Mouse (Mus musculus) kidney, adult 11 months (tissue): ENCODE data around the gene Nfkbiz.
"Not testable (repeated sequence)": the region's sequence is repeated elsewhere in the genome, so short reads cannot be mapped to it uniquely, and the experiment has no call there.

ENCODE experiments used
- DNase-seq: peaks from one replicate; pipeline ENCODE4 v3.0.0; 2022

Nfkbiz gene

DNA sequence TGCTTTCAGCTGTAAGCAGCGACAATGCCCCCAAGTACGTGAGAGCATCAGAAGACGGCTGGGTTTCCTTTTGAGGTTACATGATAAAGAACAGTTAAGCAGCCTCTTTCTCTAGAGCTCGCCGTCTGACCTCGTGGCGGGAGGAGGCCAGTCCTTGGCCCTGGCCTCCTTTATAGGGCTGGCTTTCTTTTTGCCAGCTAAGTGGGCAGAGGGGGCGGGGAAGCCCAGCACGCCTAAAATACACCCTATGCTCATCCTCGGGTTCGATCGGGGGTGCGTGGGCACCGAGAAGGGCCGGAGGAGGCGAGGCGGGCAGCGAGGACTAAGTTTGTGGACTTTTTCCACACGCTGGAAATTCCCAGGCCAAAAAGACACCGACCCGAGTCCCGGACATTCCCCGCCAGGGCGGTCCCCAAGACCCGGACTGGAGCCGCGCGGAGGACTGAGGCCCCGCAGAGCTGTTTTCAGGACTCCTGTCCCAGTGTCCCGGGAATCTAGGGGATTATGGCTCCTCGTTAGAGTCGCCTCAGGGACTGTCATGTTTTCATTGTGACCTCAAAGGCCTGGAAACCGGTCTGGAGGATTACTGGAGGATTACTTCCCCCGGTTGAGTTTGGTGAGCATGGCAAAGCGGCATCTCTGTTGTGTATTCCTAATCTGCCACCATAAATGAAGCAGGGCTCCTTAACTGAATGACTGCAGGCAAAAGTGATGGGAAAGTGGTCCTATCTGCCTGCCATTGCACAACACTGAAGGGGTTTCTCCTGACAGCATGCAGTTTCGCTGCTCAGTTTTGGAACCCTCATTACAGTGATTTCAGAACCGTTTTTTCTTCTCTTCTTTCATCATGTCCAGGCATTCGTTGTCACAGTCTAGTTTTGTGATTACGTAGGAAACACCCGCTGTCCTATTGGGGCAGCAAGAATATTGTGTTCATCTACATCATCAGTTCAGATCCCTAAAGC is at the start of gene Nfkbiz:
Nfkbiz (minus strand) TSS at position 390 of the 965 bp plus-strand sequence.
- DNase-seq, result peak; percentile 84

DNA sequence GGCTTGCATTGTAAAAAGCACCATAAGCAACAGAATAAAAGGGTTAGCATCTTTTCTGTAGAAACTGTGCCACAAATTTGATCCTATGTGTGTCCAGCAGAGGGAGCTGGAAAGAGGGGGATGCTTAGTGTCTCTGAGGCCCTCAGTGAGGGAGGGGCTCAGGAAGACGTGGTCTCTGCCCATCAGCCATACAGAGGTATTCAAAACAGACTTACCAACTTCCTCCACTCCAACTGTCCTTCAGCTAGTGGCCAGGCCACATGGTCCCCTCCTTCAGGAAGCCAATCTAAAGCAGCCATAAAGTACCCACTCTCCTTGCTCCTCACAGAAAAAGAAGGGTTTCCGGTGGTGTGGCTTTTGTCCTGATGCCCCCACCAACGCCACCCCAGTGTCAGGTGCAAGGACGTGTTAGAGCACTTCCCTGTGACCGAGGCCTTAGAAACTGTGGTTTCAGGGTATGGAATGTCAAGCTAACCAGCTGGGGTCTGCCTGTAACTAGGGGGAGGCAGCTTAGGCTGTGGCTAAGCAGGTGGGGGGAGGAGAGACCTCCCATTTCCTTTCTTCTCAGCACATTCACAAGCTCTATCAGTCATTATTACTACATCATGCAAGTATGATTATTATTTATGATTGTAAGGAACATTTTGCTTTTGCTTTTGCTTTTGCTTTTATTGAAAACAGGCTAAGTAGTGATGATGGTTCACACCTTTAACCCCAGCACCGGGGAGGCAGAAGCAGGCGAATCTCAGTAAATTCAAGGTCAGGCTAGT is 49.3 kb upstream of the Nfkbiz start:
- DNase-seq, result no peak

DNA sequence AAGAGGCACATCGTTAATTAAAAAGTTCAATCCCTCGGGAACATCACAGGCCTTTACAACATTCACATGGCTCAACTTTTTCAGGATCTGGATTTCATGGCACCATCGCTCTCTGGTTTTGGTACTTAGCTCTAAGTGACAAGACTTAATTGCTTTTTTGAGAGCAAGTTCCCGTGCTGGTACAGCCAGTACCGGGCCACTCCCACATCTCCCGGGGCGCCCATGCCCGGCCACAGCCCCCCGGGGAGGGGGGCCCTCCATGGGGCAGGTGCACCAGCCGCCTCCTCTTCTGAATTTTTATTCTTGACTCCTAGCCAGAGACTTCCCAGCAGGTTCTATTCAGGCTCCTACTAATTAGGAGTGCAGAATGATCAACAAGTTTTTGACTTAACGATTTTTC is 45.5 kb upstream of the Nfkbiz start:
- DNase-seq, result no peak

DNA sequence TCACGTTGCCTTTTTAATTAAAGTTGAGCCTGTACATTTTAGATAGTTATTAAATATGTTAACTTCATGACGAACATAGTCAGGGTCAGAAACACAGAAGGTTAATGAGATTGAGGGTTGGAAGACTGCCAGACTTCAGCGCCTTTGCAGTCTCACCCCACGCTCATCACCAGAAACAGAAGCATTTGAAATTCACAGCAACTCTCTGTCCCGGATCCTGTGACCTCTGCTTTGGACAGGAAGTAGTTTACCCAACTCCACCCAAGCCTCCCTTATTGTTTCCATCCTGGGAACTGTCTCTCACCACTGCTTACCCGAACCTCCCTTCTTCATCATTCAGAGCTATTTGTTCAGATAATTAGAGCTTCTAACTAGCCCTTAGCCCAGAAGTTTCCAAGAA is 37.3 kb upstream of the Nfkbiz start:
- DNase-seq, result no peak

DNA sequence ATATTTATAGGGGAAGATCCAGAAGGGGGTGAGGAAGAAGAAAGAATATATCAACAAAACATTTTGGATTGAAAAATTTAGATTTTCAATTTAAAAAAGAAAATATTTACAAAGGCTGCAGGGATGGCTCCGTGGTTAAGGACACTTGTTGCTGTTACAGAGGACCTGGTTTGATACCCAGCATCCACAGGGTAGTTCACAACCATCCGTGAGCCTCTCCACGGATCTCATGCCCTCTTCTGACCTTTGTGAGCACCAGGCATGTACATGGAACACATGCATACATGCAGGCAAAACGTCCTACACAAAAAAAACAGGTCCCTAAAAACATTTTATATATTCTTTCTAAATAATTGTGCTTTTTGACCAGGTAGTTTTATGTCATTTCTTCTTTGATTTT is 25.1 kb upstream of the Nfkbiz start:
- DNase-seq, result no peak

DNA sequence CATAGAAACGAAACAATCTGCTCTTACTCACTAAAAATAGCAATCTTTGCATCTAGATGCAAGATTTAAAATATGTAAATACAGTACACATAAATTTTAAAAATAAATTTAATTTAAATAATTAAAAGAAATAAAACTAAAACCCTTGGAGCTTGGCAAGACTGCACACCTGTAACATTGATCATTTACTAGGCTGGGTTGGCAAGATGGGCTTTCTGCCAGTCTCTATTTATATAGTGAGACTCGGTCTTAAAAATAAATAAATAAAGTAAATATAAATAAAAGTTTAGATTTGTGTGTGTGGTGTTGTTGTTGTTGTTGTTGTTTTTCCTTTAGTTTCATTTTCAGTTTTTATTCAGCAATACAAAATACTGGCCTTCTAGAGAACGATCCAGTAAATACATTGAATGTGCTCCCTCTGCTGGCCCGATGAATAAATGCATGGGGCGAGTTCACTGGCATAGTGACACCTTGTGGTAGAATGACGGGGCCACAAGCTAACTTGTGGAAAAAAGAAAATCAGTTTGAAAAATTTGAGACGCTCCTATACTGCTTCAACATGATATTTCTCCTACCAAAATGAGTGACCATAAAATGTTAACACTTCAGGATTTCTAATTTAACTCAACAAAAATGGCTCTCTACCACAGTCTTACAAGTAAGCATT is 24.6 kb upstream of the Nfkbiz start:
- peak; percentile 56 for DNase-seq

DNA sequence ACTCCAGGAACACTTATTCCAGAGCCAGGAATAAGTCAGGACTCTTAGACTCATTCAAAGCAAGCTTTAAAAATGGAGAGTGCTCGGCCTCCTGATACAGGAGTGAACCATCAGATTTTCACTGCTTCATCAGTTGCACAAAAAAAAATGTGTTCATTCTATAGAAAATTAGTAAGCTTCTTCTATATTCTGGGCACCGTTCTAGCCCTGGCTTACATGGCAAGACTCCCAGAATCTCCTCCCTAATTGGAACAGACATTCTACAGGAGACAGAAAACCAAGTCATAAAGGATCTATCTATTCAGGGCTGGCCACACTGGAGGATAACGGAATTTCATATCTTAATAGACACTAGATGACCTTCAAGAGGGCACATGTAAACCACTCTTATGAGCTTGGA is 22.4 kb upstream of the Nfkbiz start:
- no peak for DNase-seq

DNA sequence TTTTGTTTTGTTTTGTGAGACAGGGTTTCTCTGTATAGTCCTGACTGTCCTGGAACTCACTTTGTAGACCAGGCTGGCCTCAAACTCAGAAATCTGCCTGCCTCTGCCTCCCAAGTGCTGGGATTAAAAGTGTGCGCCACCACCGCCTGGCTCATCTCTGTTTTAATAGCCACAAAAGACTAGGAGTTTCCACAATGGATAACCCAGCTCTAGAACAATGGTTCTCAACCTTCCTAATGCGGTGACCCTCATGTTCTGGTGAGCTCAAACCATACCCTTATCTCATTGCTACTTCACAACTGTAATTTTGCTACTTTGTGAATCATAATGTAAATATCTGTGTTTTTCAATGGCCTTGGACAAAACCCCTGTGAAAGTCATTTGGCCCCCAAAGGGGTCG is 20.7 kb upstream of the Nfkbiz start:
- DNase-seq, result not testable (repeated sequence)

DNA sequence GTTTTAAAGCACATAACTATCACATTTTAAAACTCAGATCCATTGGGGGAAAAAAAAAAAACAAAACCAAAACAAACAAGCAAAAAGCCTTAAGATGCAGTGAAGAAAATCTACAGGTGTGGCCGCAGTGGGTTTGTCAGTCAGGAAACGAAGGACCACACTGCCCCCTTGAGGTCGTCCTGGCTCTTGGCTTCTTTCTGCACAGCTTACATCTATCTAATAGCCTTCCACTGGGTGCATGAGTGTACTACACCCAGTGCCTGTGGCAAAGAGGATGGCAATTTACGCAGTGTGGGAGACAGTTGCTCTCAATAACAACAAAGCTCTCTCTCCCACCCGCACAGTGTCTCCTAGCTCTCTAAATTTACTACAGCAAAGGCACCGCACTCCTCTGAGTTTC is 19.8 kb upstream of the Nfkbiz start:
- peak; percentile 54 for DNase-seq

DNA sequence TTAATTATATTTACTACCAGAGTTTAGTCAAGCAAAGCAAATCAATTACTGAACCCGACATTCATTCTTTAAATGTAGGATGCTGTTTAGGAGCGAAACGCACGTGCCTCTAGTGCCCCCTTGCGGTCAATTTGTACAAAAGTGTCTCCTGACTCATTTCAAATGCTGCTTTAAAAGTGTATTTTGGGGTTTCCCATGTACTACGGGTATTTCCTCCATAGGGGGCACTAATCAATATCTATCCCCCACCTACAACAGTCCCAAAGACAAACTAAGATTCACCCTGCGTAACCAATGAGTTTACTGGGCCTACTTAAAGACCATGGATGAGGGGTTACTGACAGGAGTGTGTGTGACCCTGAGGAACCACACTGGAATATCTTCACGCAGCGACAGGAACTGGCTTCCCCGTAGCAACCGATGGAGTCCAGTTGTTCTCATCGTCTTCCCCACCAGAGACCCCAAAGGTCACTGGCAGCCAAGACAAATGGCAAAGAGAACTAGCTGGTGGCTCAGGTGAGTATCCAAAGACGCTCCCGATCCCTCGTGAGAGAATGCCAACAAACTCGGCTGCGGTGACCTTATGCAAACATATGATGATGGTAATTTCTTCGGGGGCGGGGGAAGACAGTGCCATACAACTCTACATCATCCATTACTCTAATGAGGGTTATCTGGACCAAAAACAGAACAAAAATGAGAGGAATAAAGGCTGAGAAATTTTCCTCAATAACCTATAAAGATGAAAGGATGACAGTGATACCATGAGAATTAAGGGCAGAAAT is 14.4 kb upstream of the Nfkbiz start:
- peak; percentile 26 for DNase-seq

DNA sequence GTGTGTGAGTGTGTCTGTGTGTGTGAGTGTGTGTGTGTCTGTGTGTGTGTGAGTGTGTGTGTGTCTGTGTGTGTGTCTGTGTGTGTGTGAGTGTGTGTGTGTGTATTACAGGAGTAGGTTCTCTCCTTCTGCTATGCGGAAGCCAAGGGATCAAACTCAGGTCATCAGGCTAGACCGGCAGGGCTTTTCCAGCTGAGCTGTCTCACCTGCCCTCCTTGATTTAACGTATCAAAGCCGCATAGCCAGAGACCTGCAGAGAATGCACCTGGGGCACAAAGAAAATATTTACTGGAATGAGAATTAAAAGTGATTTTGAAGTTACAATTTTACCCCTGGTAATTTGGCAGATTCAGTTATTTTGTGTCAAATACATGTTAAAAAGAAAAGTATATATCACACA is 13.8 kb upstream of the Nfkbiz start:
- DNase-seq, result no peak

DNA sequence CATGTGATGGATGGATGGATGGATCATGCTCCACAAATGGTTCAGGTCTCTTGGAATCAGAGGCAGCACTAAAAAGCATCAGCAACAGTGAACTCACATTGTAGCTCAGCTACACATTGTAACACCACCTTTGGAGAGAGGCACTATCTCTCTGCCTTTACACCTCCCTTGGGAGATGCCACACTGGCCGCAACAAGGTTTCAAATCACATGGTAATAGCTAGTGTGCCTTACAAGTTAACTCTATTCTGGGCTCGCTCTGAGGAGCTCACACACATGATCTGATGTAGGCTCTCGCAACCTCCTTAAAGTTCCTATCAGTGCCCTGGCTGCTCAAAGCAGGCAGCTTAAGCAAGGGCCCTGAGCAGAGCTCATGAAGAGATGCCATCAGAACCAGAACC is 11.8 kb upstream of the Nfkbiz start:
- DNase-seq, result no peak

DNA sequence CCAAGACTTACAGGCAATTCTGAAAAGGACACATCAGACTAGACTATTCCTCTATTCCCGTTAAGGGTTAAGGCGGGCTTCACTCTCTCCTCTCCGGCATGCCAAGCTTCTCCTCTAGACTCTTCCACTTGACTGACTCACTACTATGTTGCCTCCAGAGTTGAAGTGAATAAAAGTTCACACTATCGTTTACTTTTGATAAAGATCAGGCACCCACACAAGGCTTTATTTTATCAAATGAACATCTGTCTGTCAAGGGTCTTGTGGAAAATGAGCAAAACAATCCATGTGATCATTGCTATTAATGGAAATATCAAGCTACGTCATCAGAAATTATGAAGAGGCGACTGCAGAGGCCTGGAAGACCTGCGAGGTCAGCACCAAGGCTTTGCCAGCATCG is 9.0 kb upstream of the Nfkbiz start:
- DNase-seq, result no peak

DNA sequence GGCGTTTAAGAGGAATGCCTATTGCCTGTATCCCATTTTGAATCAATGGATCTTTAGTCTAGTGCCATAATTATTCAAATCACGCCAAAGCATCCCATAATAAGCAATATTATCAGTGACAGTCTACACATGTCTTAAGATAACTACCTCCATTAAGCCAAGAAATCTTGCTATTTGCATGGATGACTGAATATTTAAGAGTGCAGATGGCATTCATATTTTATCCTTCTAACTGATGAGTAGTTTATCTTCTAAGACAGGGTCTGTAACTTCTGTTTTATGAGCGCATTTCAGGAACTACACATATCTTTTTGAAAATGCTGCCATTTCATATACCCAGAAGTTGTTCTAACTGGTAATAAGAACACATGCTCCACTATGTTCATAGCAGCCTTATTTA is 6.1 kb upstream of the Nfkbiz start:
- DNase-seq, result no peak

DNA sequence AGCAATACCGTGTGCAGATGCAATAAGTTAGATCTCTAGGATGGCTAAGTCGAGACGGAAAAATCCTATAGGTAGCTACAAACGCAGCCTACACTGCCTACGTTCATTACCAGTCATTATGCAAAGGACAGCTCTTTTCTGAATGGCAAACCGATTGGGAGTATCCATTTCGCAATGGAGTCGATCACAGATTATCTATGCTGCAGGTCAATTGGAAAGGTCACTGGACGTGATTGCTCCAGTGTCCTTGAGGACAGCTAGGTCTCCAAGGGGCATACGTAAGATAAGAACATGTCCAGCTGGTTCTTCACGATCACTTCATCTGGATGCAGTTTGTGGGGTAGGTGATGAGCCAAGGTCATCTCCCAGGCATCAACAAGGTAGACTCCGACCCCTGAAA is 5.2 kb upstream of the Nfkbiz start:
- DNase-seq, result no peak

DNA sequence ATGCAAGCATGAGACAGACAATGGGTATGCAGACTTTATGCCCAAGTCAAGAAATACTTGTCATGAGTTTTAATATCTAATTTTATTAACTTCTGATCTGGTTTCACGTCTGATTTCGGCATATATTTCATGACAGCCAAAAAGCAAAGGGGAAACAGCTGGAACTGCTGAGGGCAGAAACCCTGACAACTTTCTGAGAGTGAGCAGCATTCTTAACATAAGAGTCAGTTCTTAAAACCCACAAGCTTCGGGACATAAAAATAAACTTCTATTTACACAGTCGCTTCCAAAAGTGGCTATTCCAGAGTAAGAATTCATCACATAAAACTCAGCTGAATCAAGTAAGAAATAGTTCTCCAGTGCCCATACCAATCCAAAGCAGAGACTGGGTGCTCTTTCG is 4.4 kb upstream of the Nfkbiz start:
- DNase-seq, result no peak

DNA sequence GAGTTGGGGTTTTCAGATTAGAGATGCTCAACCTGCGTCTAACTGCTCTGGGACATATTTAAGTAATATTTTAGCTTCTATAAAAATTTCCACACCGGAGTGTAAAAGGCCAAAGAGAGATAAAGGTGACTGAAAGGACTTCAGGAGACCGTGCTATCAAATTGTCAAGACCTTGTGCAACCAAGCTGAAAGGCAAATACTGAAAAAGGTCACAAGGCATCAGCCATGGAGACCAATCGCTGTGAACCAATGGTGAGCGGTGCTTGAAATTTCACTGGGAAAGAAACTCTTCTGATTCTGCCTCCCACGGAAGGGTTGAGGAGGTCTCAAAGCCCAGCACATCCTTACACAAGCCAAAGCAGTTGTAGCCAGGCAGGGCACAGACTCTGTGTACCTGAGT is 2.8 kb upstream of the Nfkbiz start:
- DNase-seq, result no peak

DNA sequence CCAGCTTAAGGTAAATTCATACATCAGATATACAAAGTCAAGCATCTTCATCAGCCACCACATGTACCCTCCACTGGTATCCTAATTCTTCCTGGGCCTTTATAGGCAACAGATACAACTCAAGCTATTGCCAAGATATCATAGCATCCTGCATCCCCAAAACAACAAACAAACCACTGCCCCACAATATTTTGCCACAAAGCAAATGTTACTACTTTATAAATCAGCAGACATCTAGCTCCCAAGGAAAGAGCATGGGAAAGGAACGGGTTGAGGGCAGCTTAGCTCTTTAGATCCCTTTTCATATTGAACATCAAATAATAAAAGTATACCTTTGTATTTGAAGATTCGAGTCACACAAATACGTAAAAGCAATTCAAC is 580 bp downstream of the Nfkbiz start:
- no peak for DNase-seq

DNA sequence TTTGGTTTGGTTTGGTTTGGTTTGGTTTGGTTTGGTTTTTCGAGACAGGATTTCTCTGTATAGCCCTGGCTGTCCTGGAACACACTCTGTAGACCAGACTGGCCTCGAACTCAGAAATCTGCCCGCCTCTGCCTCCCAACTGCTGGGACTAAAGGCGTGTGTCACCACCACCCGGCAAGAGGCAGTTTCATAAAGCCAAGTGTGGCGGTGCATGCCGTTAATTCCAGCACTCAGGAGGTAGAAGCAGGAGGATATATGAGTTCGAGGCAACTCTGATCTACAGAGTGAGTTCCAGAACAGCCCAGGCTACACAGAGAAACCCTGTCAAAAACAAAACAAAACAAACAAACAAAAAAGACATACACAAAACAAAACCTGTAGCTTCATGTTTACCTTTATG is 1.0 kb downstream of the Nfkbiz start:
- DNase-seq, result not testable (repeated sequence)

DNA sequence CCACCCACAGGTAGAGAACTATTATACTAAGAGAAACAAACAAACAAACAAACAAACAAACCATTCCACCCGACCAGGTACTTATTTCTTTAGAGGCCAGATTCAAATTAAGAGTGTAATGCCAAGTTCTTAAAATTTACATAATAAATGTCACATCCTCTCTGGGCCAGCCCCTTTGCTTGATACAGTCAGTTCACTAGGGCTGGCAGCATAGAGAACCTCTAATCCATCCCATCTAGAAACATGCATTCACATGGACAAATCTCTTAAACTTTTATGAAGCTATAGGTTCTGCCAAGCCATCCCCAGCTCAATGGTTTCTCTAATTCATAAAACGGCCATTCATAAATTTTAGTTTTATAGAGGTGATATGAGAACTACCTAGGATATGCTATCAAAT is 1.5 kb downstream of the Nfkbiz start:
- DNase-seq, result no peak

DNA sequence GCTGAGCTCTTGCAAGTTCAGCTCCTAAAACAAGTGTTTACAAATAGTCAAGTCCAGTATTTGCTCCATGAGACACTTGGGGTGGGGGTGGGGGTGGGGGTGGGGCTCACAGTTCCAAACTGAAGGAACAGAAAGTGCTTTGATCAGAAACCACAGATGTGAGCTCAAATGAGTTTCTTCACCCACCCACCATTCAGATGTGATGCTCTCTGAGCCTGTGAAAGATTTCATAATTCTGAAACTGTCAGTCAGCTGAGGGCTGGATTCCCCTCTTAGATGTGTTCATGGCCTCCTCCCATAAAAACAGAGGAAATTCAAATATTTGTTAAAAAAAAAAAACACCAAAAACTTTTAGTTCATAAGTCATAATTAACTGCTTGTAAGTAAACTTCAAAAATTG is 2.9 kb downstream of the Nfkbiz start:
- DNase-seq, result no peak

DNA sequence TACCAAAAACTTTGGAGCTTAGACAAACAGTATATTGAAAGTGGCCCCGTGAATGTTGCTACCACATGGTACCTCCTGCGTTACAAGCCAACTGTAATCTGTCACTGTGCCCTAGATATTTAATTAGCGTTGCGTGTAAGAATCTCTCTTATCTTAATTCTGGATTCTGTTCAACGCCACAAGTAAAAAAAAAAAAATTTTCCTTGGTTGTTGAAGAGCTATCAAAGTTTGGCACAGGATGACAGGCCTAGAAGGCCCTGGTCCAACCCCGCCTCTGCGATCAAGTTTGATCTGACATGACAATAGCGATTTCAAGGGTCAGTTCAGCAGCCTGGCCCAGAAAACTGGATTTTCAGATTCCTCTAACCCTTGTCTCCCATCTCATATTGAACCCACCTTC is 6.1 kb downstream of the Nfkbiz start:
- no peak for DNase-seq

DNA sequence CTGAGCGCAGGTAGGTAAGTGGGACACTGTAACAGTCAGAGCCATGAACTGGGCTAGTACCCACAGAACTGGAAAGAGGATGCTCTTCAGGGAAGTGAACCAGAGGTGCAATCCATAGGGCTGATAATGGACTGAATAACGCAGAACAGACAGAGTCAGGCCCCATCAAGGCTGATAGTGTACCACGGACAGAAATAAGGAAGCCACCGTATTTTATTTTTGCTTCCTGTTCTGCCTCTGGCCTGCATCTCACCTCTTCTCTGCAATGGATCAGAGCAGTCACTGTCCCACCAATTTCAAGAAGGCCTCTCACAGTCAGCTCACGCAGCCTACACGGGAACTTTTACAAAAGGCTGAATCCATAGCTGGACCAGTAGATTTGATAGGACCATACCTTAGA is 6.7 kb downstream of the Nfkbiz start:
- DNase-seq, result no peak
